Comparison of ENCODE assay signal across 9 mouse cellular contexts in the genomic region with DNA sequence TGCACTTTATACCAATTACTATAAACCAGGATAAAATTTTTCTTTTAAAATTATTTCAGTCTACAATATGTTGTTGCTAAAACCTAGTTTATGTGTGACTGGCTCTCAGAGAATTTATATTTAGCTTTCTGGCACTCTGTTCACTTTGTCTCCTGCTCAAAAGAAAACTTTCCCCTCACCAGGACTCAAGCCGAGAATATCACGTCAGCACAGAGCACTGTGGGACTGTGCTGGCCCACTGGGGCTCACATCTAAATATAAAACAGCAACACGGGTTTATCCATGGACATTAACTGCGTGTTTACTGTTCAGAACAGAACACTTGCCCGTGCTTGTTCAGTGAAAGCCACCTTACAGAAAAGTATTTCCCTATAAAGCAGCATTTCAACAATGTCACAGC. TPM values are rescaled to one million over a fixed set of nuclear protein-coding genes. Genes with fewer than 3 reads are reported as not detected.
DNase-seq lines count a peak whose midpoint lies in the region; ATAC-seq and TF ChIP-seq lines count a peak whose summit lies in the region.
"Had no signal": no experiment of that assay in that cellular context is flagged by ENCODE, and none has a peak within 500 bp of the region (broad histone marks: within the 10 kb centered on the region; RNA-seq: fewer than 3 reads in every experiment).

No protein-coding gene starts in this region.

- no peak overlapping the region for H3ac ChIP-seq in myocyte (ENCODE audit: control insufficient read depth, insufficient read length)

- peak overlapping the region; percentile 89 for H3K27ac ChIP-seq in left cerebral cortex, adult 2 months
- peak overlapping the region; percentile 87 for H3K27ac ChIP-seq in heart, embryonic 13.5 days (replicated peaks)
- H3K27ac ChIP-seq in hindbrain, postnatal 0 days = no peak overlapping the region

- H3K9me3 ChIP-seq in heart, embryonic 13.5 days = no peaks in the 10 kb centered on the region
- H3K9me3 ChIP-seq in hindbrain, postnatal 0 days (ENCODE audit: low read length) = no peaks in the 10 kb centered on the region

- H3K9ac ChIP-seq in heart, embryonic 13.5 days = 0 out of 2 replicates have a peak overlapping the region, but pooled peaks have one; percentile 45
- no peak overlapping the region for H3K9ac ChIP-seq in hindbrain, postnatal 0 days (replicated peaks; ENCODE audit: low read length)

- H3K4me2 ChIP-seq in heart, embryonic 13.5 days = peak overlapping the region; percentile 40
- H3K4me2 ChIP-seq in myocyte (ENCODE audit: low read depth) = peak overlapping the region; percentile 38
- H3K4me2 ChIP-seq in hindbrain, postnatal 0 days (ENCODE audit: low read depth, low read length) = no peak overlapping the region

- intact Hi-C loops in left cerebral cortex, adult 2 months (cut with DNase I) = loop anchor here (1.0 to 5.0 kb wide), 2 partner anchors 69 to 192 kb away; no protein-coding TSS in a partner anchor
- intact Hi-C loops in left cerebral cortex, postnatal 4 days (cut with DNase I) = no loop called here

- H3K4me3 ChIP-seq in left cerebral cortex, adult 2 months = no peak overlapping the region
- H3K4me3 ChIP-seq in heart, embryonic 13.5 days = no peak overlapping the region
- no peak overlapping the region for H3K4me3 ChIP-seq in myocyte
- H3K4me3 ChIP-seq in hindbrain, postnatal 0 days (ENCODE audit: low read length) = no peak overlapping the region

- no peaks in the 10 kb centered on the region for H3K79me2 ChIP-seq in myocyte (ENCODE audit: control insufficient read depth, insufficient read depth)

- WGBS in heart, embryonic 13.5 days = 27% methylated on average over 5 of the region's 5 CpGs
- WGBS in hindbrain, postnatal 0 days = 37% methylated on average over 5 of the region's 5 CpGs

- peaks cover 36% of the 10 kb centered on the region for H3K4me1 ChIP-seq in heart, embryonic 13.5 days
- 0 out of 2 replicates have a peak, but pooled peaks cover 3% of the 10 kb centered on the region for H3K4me1 ChIP-seq in hindbrain, postnatal 0 days (ENCODE audit: insufficient read depth, low read length)

- TF ChIP-seq CTCF in left cerebral cortex, adult 2 months (IDR thresholded peaks at IDR 0.05) = no peak
- no peak for TF ChIP-seq CTCF in hindbrain, postnatal 0 days (IDR thresholded peaks at IDR 0.05; ENCODE audit: low read depth)

- no peak for DNase-seq in left cerebral cortex, adult 2 months (ENCODE audit: extremely low spot score in 1 of 2, low spot score in 2 of 2)
- no peak for DNase-seq in left cerebral cortex, postnatal 4 days
- peak; percentile 98 for DNase-seq in heart, adult 11 months
- DNase-seq in T-cell, adult 2 months (ENCODE audit: low spot score) = no peak
- DNase-seq in hindbrain, postnatal 0 days (ENCODE audit: low spot score) = no peak
- DNase-seq: spleen, adult 18-20 months had no signal

- H3K36me3 ChIP-seq in heart, embryonic 13.5 days = no peaks in the 10 kb centered on the region
- no peaks in the 10 kb centered on the region for H3K36me3 ChIP-seq in myocyte (ENCODE audit: control insufficient read depth, insufficient read depth)
- H3K36me3 ChIP-seq in hindbrain, postnatal 0 days (ENCODE audit: insufficient read depth, low read length) = no peaks in the 10 kb centered on the region

- ATAC-seq in heart, embryonic 13.5 days (ENCODE audit: extremely low read depth, insufficient number of reproducible peaks, low FRiP score, low TSS enrichment) = peak; percentile 28; the same call in 1 of the 2 replicates
- ATAC-seq in hindbrain, postnatal 0 days = no peak

- TF ChIP-seq POLR2A in myocyte (IDR thresholded peaks at IDR 0.05; ENCODE audit: insufficient read length, low read depth) = no peak

- H3K27me3 ChIP-seq in heart, embryonic 13.5 days (replicated peaks) = no peaks in the 10 kb centered on the region
- no peaks in the 10 kb centered on the region for H3K27me3 ChIP-seq in myocyte (ENCODE audit: control insufficient read depth, insufficient read depth, insufficient read length)
- H3K27me3 ChIP-seq in hindbrain, postnatal 0 days (ENCODE audit: insufficient read depth, low read length) = no peaks in the 10 kb centered on the region

TF ChIP-seq in myocyte, 11 proteins besides CTCF, POLR2A, EP300 and RAD21:
- TF ChIP-seq TCF3 (IDR thresholded peaks at IDR 0.05; ENCODE audit: insufficient read length, low read depth) (no peak), POLR2AphosphoS2 (IDR thresholded peaks at IDR 0.05; ENCODE audit: insufficient read length, low read depth) (no peak), REST (IDR thresholded peaks at IDR 0.05; ENCODE audit: insufficient read depth, insufficient read length) (no peak), SRF (IDR thresholded peaks at IDR 0.05; ENCODE audit: control insufficient read depth, insufficient read length, low read depth) (no peak), E2F4 (IDR thresholded peaks at IDR 0.05; ENCODE audit: insufficient read depth) (no peak), TCF12 (IDR thresholded peaks at IDR 0.05; ENCODE audit: insufficient read depth, poor library complexity, severe bottlenecking) (no peak), MYOG (IDR thresholded peaks at IDR 0.05; ENCODE audit: control insufficient read depth in 1 of 3, insufficient read depth in 1 of 3, insufficient read length in 2 of 3, low read depth in 2 of 3) (no peak)

RNA-seq across cellular contexts. Expression of gene Jam3, which starts 44.5 kb away (rescaled TPM):
- 10 to 100 TPM; 32.6 TPM for total RNA-seq in left cerebral cortex, adult 2 months (2021)
- total RNA-seq in left cerebral cortex, postnatal 4 days (2021) = 10 to 100 TPM; 21.6 to 22.4 TPM
- polyA plus RNA-seq in heart, embryonic 13.5 days (2015; fragmentation: Nextera tagmentation; extraction: Ambion mirVana) = 39.8 and 43.4 TPM in 2 replicates
- 22.9 TPM for polyA plus RNA-seq in myocyte (2012; fragmentation: generic; extraction: Trizol)
- total RNA-seq in hindbrain, postnatal 0 days (2014; rRNA removed) = 33.8 and 37.6 TPM in 2 replicates
- polyA plus RNA-seq in hindbrain, postnatal 0 days (2015; fragmentation: Nextera tagmentation; extraction: Ambion mirVana) = 28.9 and 32.6 TPM in 2 replicates
- total RNA-seq: megakaryocyte, adult 5-6 weeks had no signal
